Mouse (Mus musculus) regulatory T cell (primary cell): ENCODE results near the gene Dao.

Experiments
- in situ Hi-C: fragments of 300-600 bp; cut with MboI, MseI; formaldehyde crosslinking; loops from one replicate; pipeline ENCODE4 v1.15.1; 2025; ENCODE audit warnings: high pct_unique_total_duplicates

Dao gene

DNA sequence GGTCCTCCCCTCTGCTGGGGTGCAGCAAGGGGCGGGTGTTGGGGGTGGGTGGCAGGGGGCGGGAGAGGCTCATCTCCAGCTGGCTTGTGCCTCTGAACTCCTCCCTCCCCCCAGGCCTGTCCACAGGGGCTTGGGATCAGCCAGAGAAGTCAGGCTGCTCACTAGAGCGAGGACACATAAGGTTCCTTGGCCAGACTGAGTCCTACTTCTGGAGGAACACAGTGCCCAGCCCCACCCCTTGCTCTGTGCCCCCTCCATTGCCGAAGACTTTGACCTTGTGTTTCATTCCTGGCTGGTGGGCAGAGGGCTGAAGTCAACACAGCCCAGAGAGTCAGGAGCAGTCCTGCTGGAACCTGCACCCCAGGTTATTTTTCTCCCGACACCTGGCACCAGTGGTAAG is at the start of gene Dao:
Gene Dao, plus strand, starts transcription at position 162 of the 400 bp plus-strand sequence.
- in situ Hi-C loops = loop anchor here (5.0 kb wide), 1 partner anchor 54 kb away; no protein-coding TSS in a partner anchor

DNA sequence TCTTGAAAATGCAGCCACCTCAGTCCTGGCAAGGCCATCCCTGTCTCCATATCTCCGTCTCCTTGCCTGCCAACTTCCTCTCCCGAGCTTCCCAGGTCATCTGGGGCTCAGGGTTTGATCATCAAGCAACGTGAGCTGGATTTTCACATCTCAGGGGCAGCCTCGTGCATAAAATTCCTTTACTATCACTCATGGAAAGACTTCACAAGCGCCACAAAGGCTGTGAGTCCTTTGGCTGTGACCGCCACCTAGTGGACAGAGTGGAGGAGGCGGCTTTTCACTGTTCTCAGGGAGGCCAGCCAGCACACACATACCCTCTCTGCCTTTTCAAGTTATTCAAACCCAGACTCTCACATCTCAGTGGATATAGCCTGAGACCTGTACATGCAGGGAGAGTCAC is 49.1 kb upstream of the Dao start:
- in situ Hi-C loops = loop anchor here (10.0 kb wide), 1 partner anchor 90 kb away; no protein-coding TSS in a partner anchor

DNA sequence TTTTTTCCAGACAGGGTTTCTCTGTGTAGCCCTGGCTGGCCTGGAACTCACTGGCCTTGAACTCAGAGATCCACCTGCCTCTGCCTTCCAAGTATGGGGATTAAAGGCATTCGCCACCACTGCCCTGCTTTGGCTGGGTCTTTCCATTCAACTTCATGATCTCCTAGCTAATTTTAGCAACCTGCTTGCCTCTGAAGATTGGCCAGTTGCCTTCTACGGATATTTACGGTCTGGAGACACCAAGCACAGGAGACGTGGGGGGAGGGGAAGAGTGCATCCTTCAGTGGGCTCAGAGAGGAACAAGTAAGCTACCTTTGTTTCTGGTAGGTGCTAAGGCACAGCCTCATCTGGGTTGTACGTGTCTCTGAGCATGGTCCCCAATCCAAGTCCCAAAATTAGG is 48.2 kb upstream of the Dao start:
- in situ Hi-C loops = loop anchor here (10.0 kb wide), 1 partner anchor 90 kb away; no protein-coding TSS in a partner anchor

DNA sequence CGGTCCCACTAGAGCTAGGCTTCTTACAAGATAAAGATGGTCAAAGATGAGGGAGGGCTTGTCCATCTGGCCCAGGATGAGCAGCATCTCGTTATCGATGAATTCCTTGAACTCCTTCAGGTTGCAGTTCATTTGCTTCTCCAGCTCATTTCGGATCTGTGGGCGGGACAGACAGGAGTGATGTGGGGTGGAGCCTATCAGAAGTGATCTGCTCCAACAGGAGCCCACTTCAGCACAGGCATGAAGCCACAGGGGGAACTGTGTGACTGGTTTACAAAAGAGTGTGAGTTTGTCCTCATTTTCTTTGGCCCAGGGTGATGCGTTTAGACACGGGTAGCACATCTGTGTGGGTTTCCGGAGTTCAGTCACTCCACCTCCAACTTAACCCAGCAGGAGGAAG is 47.8 kb upstream of the Dao start:
- in situ Hi-C loops = loop anchor here (10.0 kb wide), 1 partner anchor 89 kb away; no protein-coding TSS in a partner anchor

DNA sequence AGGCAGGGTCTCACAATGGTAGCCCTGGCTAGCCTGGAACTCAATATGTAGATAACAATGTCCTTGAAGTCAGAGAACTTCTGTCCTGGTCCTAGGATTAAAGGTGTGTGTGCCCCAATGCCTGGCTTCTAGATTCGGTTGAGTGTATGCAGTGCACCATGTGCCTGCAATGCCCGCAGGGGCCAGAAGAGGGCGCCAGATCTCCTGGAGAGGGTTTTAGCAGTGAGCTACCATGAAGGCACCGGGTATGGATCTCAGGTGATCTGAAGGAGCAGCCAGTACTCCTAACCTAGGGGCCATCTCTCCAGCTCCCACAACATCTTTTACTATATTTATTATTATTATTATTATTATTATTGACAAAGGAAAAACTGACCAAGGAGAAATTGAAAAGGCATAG is 47.0 kb upstream of the Dao start:
- in situ Hi-C loops = loop anchor here (10.0 kb wide), 1 partner anchor 88 kb away; no protein-coding TSS in a partner anchor

DNA sequence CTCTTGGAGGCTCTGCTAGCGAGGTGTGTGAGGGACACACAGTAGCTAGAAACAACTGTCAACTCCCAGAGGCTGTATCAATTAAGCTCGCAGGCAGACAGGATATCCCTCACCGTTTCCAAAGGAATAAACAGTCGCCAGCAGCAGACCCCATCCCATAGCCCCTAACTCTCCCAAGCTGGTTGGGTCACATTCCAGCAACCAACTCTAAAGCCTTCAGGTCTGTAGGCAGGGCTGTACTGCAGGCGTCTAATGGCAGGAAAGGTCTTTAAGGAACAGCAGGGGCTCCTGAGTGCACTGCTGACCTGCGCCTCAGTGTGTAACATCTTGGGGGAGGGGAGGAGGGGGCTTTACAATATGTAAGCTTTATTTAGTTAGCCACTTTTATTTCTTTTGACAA is 44.5 kb upstream of the Dao start:
- in situ Hi-C loops = loop anchor here (10.0 kb wide), 1 partner anchor 86 kb away; no protein-coding TSS in a partner anchor

DNA sequence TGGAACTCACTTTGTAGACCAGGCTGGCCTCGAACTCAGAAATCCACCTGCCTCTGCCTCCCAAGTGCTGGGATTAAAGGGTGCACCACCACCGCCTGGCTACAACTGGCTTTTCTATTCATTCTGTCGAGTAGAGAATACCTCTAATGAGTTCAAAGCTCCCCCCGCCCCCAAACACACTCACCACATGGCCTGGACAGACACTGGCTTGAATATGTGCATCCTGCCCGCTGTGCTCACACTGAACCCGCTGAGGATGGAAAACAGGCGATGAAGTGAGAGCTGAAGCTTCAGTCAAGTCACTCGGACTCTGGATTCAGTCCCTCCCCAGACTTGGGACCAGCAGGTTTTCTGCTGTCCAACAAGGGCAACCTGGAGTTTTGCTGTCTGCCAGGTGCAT is 43.1 kb upstream of the Dao start:
- in situ Hi-C loops = no loop called here

DNA sequence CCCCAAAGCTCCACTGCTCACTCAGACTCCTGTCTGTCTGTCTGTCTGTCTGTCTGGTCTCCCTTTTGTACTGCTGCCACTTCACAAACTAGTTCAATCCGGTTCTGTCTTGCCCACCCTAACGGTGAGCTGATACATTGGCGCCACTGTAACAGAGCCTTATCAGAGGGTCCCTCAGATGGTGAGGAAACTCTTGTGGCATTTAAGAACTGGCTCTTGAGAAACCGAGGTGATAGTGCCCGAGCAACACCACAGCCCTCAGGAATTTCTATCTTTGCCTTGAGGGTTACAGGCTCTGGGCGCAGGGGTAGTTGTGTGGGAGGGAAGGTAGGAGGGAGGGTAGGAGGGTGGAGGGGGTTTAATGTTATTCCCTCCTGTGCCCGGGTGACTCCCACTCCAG is 41.7 kb upstream of the Dao start:
- in situ Hi-C loops = no loop called here

DNA sequence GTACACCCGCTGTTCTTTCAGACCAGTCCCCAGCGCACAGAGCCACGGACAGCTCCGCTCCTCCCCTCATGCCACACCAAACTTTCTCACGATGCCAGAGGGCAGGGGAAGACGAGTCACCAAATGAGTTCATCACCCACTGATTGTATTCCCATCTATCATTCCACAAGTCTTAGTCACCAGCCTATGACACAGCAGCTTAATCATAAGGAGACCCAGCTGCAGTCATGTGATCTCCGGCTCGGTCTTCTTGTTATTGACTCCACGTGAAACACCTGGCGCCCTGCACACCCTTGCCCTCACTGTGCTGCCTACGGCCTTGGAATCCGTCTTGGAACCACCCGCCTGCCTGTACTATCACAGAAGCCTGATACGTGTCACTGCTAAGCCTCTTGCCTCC is 38.5 kb upstream of the Dao start:
- in situ Hi-C loops = no loop called here

DNA sequence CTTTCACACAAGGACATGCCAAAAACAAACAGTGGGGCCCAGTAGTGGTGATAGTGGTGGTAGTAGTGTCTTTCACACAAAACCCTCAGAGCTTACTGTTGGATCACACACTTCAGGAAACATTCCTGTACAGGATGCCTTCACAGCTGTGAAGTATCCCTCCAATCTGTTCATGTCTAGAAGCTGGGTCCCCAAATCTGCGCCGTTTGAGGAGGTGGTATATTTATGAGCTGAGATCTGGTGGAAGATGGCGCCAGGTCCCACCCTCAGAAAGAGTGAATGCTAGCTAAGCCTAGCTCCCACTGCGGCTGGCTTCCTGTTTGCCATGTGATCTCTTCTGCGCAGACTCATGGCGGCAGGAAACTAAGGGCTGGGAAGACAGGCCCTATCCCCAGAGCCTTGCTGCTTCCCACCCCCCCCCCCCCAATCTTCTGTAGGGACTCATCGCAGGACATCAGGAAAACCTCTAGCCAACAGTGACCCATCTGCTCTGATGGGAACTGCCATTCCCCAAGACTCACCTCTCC is 37.8 kb upstream of the Dao start:
- in situ Hi-C loops = no loop called here

DNA sequence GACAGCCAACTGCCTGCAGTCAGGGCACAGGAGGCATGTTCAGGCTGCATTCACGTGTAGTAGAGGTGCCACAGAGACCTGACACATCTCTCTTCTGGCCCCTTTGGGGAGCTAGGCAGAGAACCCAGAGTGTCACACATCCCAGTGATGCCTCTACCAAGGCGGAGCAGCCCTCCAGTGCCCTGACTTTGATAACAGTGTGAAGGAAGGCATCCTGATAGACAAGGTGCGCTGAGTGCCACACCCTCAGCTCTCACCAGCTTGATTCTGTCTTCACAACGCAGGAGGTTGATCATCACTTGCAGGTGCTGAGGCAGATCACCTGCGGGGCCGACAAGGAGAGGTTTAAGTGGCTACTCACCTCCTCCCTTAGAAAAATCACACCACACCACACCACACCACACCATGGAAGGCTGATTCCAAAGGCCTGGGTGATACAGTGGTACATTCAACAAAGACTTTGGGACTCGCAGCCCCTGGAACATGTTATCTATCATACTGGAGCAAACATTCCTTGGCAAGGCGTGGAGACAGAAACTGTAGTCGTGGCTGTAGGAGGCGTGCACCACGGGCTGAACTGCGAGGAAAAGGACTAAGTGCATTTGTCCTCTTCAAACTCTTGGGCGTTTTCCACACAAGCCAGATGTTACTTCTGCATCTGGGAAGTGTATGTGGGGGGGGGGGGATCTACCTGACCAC is 36.9 kb upstream of the Dao start:
- in situ Hi-C loops = no loop called here

DNA sequence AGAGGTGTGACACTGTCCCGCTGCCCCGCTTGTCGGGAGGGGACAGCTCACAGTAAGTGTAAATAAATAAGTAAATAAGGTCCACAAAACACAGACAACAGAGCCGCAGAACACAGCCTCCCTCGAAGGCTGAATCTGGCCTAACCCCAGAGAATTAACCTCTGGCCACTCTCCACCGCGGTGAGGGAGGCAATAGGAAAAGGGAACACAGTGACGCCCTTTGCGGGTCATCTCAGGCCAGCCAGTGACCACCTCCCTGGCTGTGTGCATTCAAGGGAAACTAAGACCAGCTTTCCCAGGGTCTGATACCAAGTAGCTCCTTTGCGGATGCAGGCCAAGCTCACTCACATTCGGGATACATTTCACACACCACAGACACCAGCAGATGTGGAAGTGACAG is 35.1 kb upstream of the Dao start:
- in situ Hi-C loops = no loop called here

DNA sequence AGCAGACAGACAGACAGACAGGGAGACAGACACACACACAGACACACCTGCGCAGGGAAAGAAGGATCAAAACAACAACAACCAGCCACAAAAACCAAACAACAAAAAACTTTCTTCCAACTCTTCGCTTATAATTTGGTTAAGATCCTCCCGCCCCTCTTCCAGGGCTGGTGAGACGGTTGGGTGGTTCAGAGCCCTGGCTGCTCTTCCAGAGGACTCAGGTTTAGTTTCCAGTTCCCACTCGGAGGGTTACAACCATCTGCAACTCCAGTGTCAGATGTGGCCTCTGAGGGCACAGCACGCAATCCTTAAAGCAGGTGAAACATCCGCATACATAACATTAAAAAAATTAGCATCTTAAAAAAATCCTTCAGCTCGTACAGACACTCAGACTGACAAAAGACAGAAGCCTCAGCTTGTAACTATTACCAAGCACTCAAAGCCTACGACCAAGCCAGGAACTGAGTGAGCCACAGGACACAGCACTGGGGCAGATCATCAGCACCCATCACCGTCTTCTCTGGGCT is 32.0 kb upstream of the Dao start:
- in situ Hi-C loops = no loop called here

DNA sequence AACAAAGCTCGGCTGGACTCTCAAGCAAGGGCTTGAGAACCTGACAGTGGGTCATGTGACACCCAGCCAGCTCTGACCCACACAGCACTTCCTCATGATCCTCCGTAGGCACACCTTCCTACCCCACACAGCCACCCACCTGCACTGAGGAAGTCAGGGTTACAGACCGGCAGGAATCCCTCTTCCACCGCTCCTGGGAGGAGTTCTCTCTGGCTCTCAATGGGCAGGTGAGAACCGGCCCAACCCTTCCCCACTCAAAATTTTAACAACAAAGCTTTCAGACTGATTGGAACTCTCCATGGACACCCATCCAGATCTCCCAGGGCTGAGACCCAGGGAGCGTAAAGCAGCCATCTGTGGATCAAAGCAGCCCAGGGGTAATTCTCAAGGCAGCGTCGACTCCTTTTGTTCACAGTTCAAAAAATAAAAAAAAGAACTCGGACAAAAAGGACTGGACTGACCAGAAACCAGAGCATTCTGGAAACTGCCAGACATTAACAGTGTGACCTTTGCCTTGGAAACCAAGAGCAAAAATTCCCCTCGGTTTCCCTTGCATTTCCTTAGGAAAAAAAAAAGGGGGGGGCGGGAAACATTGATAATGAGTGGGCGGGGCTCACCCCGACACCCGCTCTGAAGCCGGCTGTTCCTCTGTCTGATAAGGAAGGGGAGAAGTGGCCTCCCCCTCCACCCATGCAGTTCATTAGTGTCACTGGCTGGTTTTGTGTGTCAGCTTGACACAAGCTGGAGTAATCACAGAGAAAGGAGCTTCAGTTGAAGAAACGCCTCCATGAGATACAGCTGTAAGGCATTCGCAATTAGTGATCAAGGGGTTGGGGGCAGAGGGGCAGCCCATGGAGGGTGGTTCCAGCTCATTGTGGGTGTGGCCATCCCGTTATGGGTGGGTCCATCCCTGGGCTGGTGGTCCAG is 30.7 kb upstream of the Dao start:
- in situ Hi-C loops = no loop called here

DNA sequence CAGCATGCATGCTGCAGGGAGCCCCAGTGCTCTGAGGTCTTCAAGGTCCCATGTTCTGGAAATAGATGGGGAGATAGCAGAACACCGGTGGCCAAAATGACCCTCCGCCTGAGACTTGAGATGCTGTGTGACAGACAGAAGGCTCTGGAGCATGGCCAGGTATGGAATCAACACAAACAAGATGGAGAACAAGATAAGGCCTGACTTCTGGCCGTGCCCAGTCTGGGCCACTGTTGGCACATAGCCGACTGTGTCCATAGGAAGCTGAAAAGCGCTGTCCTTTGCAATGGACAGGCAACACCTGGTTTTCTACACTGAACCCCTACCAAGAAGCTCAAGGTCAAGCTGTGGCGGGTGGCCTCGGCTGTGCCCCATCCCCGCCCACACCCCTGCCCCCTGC is 29.7 kb upstream of the Dao start:
- in situ Hi-C loops = no loop called here

DNA sequence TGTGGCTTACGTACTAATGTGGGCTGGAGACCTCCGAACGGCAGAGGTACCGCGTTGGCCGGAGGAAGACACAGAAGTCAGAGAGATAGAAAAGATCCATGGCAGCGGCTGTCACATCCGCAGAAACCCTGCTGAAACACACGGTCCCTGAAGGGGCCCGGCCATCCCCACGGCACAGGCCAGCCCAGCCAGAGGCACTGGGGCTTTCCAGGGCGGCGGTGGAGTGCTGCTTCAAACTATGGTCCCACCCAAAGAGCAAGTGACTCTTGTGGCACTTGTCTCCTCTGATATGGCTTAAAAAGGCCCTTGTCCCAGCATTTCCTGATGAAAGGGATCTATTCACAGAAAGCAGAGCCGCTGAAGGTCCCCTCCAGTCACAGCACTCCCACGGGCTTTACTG is 28.9 kb upstream of the Dao start:
- in situ Hi-C loops = no loop called here

DNA sequence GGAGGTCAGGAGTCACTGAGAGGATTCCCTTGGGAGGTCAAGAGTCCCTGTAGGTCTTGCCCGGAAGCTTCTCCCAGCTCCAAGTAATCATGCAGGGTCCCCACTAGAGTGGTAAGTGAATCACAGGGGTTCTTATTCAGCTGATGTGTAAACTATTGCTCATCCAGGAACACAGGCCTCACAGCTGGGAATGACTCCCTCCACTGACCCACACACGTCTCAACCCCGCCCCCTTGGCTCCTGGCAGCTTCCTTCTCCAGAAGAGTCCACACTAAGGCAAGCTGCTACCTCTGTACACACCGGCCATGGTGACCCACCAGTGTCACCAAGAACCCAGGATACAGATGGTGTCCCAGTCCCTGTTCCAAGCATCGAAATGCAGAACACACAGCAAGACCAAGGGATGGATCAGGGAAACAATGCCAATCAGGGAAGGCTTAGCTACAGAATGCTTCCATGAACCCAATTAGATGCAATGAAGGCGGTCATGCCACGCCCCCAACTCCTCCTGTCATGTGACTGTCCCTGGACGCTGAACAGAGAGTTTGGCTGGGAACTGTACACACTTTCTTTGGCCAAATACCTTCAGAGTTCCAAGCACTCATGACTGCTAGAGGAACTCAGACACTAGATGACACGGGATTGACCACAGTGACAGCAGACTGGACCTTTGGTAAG is 27.8 kb upstream of the Dao start:
- in situ Hi-C loops = no loop called here

DNA sequence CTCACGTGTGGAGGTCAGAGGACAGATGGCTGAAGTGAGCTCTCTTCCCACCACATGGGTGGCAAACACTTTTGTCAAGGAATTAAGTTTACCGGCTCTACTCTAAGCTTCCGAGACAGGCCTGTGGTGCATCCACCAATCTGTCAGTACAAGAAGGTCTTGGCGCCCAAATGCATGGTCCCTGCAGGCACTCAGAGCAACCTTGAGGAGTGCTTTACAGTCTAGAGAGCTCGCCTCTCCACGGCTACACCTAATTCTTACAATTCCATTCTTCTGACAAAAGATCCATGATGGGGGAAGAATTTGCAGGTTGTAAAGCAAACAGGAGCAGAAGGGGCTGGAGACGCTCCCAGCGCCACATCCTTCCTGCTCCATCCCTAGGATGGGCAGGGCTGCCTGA is 26.9 kb upstream of the Dao start:
- in situ Hi-C loops = no loop called here

DNA sequence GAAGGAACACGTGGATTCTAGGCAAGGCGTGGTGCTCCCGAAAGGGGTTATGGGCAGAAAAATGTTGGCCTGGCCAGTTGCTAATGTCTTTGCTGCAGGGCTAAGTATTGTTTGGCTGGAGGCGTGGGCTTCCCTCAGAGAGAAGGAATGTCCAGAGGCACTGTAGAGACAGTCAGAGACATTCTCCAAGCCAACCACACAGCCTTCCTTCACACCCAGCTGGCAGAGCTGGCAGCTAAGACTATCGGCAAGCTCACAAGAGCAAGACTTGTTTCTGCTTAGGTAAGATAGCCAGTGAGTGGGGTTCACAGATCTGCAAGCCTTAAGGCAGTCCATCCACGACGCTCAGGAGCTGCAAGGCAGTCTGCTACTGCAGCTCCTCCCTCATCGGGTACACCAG is 26.2 kb upstream of the Dao start:
- in situ Hi-C loops = no loop called here

DNA sequence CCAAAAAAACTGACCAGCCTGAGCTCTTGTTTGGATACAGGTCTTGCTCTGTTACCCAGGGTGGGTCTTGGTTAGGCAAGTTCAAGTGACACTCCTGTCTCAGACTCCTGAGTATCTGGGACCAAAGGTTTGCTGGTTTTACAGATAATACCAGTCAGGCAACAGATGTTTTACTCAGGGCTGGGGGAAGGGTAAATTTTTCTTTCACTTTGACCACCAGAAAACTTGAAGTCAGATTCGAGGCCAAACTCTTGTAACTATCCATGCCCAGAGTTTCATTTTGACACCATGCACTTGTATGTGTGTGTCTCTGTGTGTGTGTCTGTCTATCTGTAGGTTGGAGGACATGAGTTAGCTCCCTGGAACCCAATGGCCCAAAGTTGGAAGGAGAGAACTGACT is 23.0 kb upstream of the Dao start:
- in situ Hi-C loops = loop anchor here (10.0 kb wide), 1 partner anchor 1726 kb away; the partner anchor contains the start of genes Cryba4 and Crybb1

DNA sequence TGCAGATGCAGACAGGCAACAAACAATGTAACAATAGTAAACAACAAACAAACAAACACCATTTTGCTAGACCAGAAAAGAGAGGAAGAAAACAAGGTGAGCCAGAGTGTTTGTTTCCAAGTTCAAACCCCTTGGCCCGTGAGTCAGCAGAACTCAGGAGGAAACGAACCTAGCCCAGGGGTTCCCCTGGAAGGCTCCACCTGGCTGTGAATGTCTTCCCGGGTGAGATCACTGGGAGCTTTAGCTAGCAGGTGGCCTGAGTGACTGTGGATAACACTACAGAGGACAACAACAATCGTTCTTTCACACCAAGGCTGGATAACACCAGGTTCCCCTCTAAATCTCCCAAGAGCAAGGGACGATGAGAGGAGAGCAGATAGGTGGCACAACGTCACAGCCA is 22.3 kb upstream of the Dao start:
- in situ Hi-C loops = loop anchor here (10.0 kb wide), 1 partner anchor 1726 kb away; the partner anchor contains the start of genes Cryba4 and Crybb1
